Mouse (Mus musculus) liver, embryonic 15.5 days (tissue): Measurements from ENCODE around the gene Amz2. TPM values are rescaled to one million over a fixed set of nuclear protein-coding genes. Genes with fewer than 3 reads are reported as not detected.

Experiments
- ATAC-seq: fragments of 200-750 bp; cut with Nextera tagmentation; 2 replicates; pipeline ENCODE4 v1.8.0; 2017; ENCODE audit warnings: moderate number of reproducible peaks, mild to moderate bottlenecking, moderate library complexity; ENCODE audit not compliant: insufficient read depth
- H3K27ac ChIP-seq: fragments of 300-500 bp; sonication (generic); replicated peaks from 2 replicates; pipeline ENCODE4 v1.5.1; 2015; ENCODE audit warnings: mild to moderate bottlenecking, inconsistent platforms
- H3K27me3 ChIP-seq: fragments of 300-500 bp; sonication (generic); 2 replicates; pipeline ENCODE4 v1.6.1; 2015; ENCODE audit warnings: mild to moderate bottlenecking, inconsistent platforms
- H3K36me3 ChIP-seq: fragments of 300-500 bp; sonication (generic); replicated peaks from 2 replicates; pipeline ENCODE4 v1.6.1; 2015; ENCODE audit warnings: moderate library complexity, mild to moderate bottlenecking, inconsistent platforms
- H3K4me1 ChIP-seq: fragments of 300-500 bp; sonication (generic); replicated peaks from 2 replicates; pipeline ENCODE4 v1.6.1; 2015; ENCODE audit warnings: inconsistent platforms
- H3K4me2 ChIP-seq: fragments of 300-500 bp; sonication (generic); 2 replicates; pipeline ENCODE4 v1.6.1; 2015; ENCODE audit warnings: moderate library complexity, mild to moderate bottlenecking, inconsistent platforms
- H3K4me3 ChIP-seq: fragments of 300-500 bp; sonication (generic); replicated peaks from 2 replicates; pipeline ENCODE4 v1.5.1; 2015; ENCODE audit warnings: mild to moderate bottlenecking, inconsistent platforms
- H3K9ac ChIP-seq: fragments of 300-500 bp; sonication (generic); 2 replicates; pipeline ENCODE4 v1.6.1; 2015; ENCODE audit warnings: moderate library complexity, mild to moderate bottlenecking, inconsistent platforms
- H3K9me3 ChIP-seq: fragments of 300-500 bp; sonication (generic); replicated peaks from 2 replicates; pipeline ENCODE4 v1.6.1; 2016; ENCODE audit warnings: inconsistent platforms
- WGBS: fragments of 180-500 bp; shearing (Covaris S2); methylation state at CpG from one replicate; pipeline ENCODE4 v1.1.7; 2015; ENCODE audit warnings: mixed read lengths; ENCODE audit not compliant: insufficient replicate concordance; 5-methylcytosine and 5-hydroxymethylcytosine counted together
- polyA plus RNA-seq: library from polyadenylated mRNA; unstranded; fragments of >200 nt; fragmentation: Nextera tagmentation; extraction: Ambion mirVana; gene quantifications from 2 replicates; pipeline ENCODE4 v1.2.1, GENCODE M21; 2015

Amz2 gene
- polyA plus RNA-seq, 1 experiment from 2014 or later, result 11.1 TPM

DNA sequence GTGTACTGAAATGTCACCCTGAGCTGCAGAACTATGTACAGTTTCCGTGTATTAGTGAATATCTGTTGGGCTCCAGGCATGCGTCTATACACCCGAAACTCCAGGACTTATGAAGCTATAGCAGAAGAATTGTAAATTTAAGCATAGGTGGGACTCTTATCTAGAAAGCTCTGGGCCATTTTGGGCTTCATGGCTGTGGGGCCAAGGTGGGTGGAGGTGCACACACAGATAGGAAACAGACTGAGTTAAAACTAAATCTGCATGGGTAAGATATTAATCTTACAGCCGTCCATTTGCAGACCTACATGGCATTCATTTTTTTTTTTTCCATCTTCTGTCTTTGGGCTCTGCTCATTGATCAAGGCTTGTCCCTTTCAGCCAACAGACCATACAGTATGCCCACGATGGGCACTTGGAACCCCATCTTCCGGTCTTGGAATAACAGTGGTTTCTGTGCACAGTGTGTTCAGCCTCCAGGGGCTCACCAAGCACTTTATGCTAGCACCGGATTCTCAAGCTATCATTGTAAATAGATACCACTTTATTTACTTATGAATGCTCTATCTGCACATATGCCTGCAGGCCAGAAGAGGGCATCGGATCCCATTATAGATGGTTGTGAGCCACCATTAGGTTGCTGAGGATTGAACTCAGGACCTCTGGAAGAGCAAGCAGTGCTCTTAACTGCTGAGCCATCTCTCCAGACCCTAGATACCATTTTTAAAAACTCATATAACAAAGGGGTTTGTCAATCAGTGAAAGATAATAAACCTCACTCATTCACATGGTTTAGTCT lies 17.9 kb downstream of the Amz2 start:
- Histone ChIP-seq H3K9me3 (no peaks in the 10 kb centered on the region), H3K4me1 (peaks cover 38% of the 10 kb centered on the region), H3K36me3 (peaks cover 4% of the 10 kb centered on the region; the same call in 1 of the 2 replicates), H3K4me3 (no peak overlapping the region), H3K4me2 (no peak overlapping the region), H3K27me3 (0 out of 2 replicates have a peak, but pooled peaks cover 5% of the 10 kb centered on the region), H3K9ac (no peak overlapping the region), H3K27ac (no peak overlapping the region)
- 62% methylated on average over 8 of the region's 8 CpGs for WGBS
- no peak for ATAC-seq

DNA sequence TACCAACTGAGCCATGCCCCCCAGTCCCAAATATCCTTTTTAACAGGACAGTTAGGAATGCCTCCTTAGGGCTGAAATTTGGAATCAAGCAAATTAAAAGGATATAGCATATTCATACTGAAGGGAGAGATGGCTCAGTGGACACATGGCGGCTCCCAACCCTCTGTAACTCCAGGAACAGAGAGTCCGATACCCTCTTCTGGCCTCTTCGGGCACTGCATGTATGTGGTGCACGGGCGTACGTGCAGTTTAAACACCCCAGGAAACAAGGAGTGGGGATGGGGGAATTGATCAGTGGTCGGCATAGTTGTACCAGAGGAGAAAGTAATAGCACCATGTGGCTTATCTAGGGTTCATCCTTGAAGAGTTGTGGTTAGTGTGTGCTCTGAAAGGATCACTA lies 18.9 kb downstream of the Amz2 start:
- no peak for ATAC-seq
- WGBS, result 49% methylated on average over 7 of the region's 7 CpGs
- Histone ChIP-seq H3K27me3 (0 out of 2 replicates have a peak, but pooled peaks cover 5% of the 10 kb centered on the region), H3K4me2 (no peak overlapping the region), H3K9me3 (no peaks in the 10 kb centered on the region), H3K36me3 (peaks cover 12% of the 10 kb centered on the region), H3K27ac (no peak overlapping the region), H3K9ac (no peak overlapping the region), H3K4me1 (peaks cover 35% of the 10 kb centered on the region), H3K4me3 (no peak overlapping the region)

DNA sequence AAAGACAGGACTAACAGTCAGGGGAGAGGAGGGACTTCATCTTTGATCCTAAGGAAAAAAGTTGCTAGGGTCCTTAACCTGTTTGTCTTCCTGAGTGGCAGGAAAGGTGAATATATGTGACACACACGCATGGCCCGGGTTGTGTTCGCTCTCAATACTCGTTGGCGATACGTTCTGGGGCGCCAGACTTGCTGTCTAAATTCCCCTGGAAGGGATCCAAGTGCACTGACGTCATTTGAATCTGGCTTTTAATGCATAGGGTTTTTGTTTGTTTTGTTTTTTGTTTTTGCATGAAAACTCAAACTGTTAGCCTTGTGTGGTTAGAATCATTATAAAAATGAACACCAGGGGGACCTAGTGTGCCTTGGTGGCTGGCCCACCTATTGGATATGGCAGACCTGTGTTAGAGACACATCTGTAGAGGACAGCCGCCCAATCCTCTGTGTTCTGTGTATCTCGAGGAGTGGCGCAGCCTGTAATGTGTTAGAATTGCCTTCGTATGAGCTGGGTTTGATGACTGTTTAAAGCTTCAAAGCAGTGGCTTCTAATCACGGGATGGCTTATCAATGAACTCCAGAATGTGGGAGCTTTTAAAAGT lies 19.8 kb downstream of the Amz2 start:
- H3K27ac ChIP-seq, result 0 out of 2 replicates have a peak overlapping the region, but pooled peaks have one; percentile 14
- H3K9me3 ChIP-seq, result no peaks in the 10 kb centered on the region
- peaks cover 22% of the 10 kb centered on the region for H3K36me3 ChIP-seq
- peaks cover 25% of the 10 kb centered on the region for H3K4me1 ChIP-seq
- H3K4me3 ChIP-seq, result no peak overlapping the region
- no peak overlapping the region for H3K4me2 ChIP-seq
- no peak overlapping the region for H3K9ac ChIP-seq
- ATAC-seq, result peak; percentile 78
- WGBS, result 42% methylated on average over 13 of the region's 13 CpGs
- H3K27me3 ChIP-seq, result no peaks in the 10 kb centered on the region

GRCm38 (mm10) chr11:109451169-109451568 lies 25.4 kb downstream of the Amz2 start:
- Histone ChIP-seq H3K4me2 (no peak overlapping the region), H3K36me3 (peaks cover 78% of the 10 kb centered on the region), H3K4me1 (peaks cover 11% of the 10 kb centered on the region), H3K9me3 (no peaks in the 10 kb centered on the region), H3K27me3 (no peaks in the 10 kb centered on the region), H3K4me3 (no peak overlapping the region), H3K27ac (no peak overlapping the region), H3K9ac (no peak overlapping the region)
- no peak for ATAC-seq
- 54% methylated on average over 11 of the region's 11 CpGs for WGBS

DNA sequence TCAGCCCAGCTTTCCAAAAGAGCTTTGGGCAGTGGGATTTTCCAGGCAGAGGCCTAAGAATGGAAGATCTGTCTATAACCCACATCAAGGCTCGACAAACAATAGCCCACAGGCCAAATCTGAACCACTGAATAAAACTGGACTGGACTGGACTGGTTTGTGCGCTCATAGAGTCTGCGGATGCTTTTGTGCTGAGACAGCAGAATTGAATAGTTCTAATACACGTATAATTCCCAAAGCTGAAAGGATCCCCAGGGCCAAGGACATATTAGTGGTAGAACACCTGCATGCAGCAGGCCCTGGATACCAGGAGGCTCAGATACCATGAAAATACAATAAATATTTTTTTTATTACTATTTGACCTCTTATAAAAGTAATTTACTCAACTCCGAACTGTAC lies 30.5 kb downstream of the Amz2 start:
- no peak for ATAC-seq
- H3K27me3 ChIP-seq, result no peaks in the 10 kb centered on the region
- no peak overlapping the region for H3K4me3 ChIP-seq
- H3K4me2 ChIP-seq, result no peak overlapping the region
- H3K4me1 ChIP-seq, result peaks cover 7% of the 10 kb centered on the region
- H3K27ac ChIP-seq, result no peak overlapping the region
- 94% methylated on average over 5 of the region's 5 CpGs for WGBS
- H3K9me3 ChIP-seq, result no peaks in the 10 kb centered on the region
- peaks cover 100% of the 10 kb centered on the region for H3K36me3 ChIP-seq
- H3K9ac ChIP-seq, result no peak overlapping the region

- ATAC-seq, result no peak
- H3K4me3 ChIP-seq, result no peak overlapping the region
- peaks cover 14% of the 10 kb centered on the region for H3K4me1 ChIP-seq
- H3K27me3 ChIP-seq, result no peaks in the 10 kb centered on the region
- H3K36me3 ChIP-seq, result peaks cover 100% of the 10 kb centered on the region
- H3K9ac ChIP-seq, result no peak overlapping the region
- H3K4me2 ChIP-seq, result no peak overlapping the region
- no peak overlapping the region for H3K27ac ChIP-seq
- WGBS, result 95% methylated on average over 11 of the region's 11 CpGs
- no peaks in the 10 kb centered on the region for H3K9me3 ChIP-seq
These were observed 32.4 kb downstream of the Amz2 start for GRCm38 (mm10) chr11:109458165-109458564.

DNA sequence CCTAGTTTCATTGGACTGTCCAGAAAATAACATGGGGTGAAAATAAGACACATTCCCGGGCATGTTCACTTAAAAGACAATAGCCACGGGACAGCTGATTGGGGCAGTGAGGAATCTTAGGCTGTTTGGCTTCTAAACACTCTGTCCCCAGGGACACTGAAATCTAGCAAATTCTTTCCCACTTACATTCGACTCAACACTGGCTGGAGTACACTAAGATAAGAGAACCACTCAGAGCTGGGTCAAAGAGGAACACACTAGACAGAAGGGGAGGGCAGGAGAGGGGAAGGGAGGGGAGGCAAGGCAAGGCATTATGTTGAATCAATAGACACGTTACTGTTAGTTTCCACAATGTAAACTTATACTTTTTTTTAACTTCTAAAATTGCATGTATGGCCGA lies 34.8 kb downstream of the Amz2 start:
- peaks cover 29% of the 10 kb centered on the region for H3K4me1 ChIP-seq
- H3K27ac ChIP-seq, result peak overlapping the region; percentile 14; the same call in 1 of the 2 replicates
- WGBS, result 48% methylated on average over 5 of the region's 5 CpGs
- H3K27me3 ChIP-seq, result no peaks in the 10 kb centered on the region
- H3K9me3 ChIP-seq, result no peaks in the 10 kb centered on the region
- peaks cover 100% of the 10 kb centered on the region for H3K36me3 ChIP-seq
- H3K9ac ChIP-seq, result no peak overlapping the region
- H3K4me2 ChIP-seq, result no peak overlapping the region
- no peak overlapping the region for H3K4me3 ChIP-seq
- ATAC-seq, result no peak

DNA sequence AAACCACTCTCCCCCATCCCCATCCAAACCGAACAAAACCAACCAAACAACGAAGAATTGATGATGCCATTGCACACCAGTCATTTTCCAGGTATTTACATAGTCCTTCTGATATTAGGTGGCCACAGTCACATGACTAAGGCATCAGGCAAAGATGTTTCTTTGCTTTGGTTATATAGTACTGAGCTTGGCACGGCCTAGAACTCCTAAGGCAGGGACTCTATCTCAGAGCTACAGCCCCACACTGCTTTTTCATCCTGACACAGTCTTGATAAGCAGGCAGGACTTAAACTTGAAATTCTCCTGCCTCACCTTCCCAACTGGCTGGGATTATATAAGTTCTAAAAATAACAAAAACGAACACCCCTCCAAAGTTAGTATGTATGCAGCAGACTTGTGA lies 39.3 kb downstream of the Amz2 start:
- H3K36me3 ChIP-seq, result peaks cover 93% of the 10 kb centered on the region
- WGBS, result 44% methylated on average over 4 of the region's 4 CpGs
- peak overlapping the region; percentile 36 for H3K4me2 ChIP-seq
- no peaks in the 10 kb centered on the region for H3K27me3 ChIP-seq
- H3K9ac ChIP-seq, result 0 out of 2 replicates have a peak overlapping the region, but pooled peaks have one; percentile 37
- ATAC-seq, result peak; percentile 88
- H3K4me1 ChIP-seq, result peaks cover 69% of the 10 kb centered on the region
- H3K27ac ChIP-seq, result peak overlapping the region; percentile 84
- no peak overlapping the region; the same call in 1 of the 2 replicates for H3K4me3 ChIP-seq
- no peaks in the 10 kb centered on the region for H3K9me3 ChIP-seq

- Histone ChIP-seq H3K9me3 (no peaks in the 10 kb centered on the region), H3K27me3 (no peaks in the 10 kb centered on the region), H3K9ac (no peak overlapping the region), H3K36me3 (peaks cover 74% of the 10 kb centered on the region), H3K4me3 (no peak overlapping the region), H3K4me1 (peaks cover 85% of the 10 kb centered on the region), H3K4me2 (0 out of 2 replicates have a peak overlapping the region, but pooled peaks have one; percentile 0), H3K27ac (peak overlapping the region; percentile 49; the same call in 1 of the 2 replicates)
- ATAC-seq, result no peak
- 84% methylated on average over 8 of the region's 8 CpGs for WGBS
These were observed 41.2 kb downstream of the Amz2 start for GRCm38 (mm10) chr11:109466987-109467386.

GRCm38 (mm10) chr11:109468133-109468532 lies 42.4 kb downstream of the Amz2 start:
- Histone ChIP-seq H3K9ac (no peak overlapping the region), H3K4me3 (no peak overlapping the region), H3K27me3 (no peaks in the 10 kb centered on the region), H3K27ac (peak overlapping the region; percentile 49; the same call in 1 of the 2 replicates), H3K9me3 (no peaks in the 10 kb centered on the region), H3K4me1 (peaks cover 75% of the 10 kb centered on the region), H3K4me2 (peak overlapping the region; percentile 19; the same call in 1 of the 2 replicates), H3K36me3 (peaks cover 63% of the 10 kb centered on the region)
- no peak for ATAC-seq
- WGBS, result 59% methylated on average over 5 of the region's 5 CpGs

DNA sequence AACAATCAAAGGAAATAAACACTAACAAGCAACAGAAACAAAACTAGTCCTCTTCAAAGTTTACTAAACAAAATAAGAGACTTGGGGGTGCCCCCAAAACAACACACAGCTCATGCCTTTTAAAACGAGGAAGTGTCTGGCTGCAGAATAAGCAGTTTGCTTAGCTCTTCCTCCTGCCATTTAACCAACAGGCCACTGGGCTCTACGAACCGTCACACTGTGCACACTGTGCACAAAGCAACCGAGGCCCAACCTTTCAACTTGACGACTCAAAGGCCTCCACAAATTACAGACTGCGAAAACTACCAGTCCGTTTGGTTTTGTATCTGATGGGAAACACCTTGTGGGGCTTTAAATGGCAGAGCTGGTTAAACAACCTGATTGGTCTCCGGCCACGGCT lies 44.4 kb downstream of the Amz2 start:
- WGBS, result 21% methylated on average over 9 of the region's 9 CpGs
- Histone ChIP-seq H3K4me1 (peaks cover 74% of the 10 kb centered on the region), H3K9ac (peak overlapping the region; percentile 97), H3K27me3 (no peaks in the 10 kb centered on the region), H3K4me2 (peak overlapping the region; percentile 97), H3K36me3 (peaks cover 42% of the 10 kb centered on the region), H3K27ac (peak overlapping the region; percentile 98), H3K4me3 (peak overlapping the region; percentile 89), H3K9me3 (no peaks in the 10 kb centered on the region)
- no peak for ATAC-seq
